Mouse (Mus musculus) gonadal fat pad, adult 2 months (tissue): ENCODE measurements around the gene Mrtfb. TPM values are rescaled to one million over a fixed set of nuclear protein-coding genes. Genes with fewer than 3 reads are reported as not detected.
A peak's percentile ranks its signal among the peaks of the same experiment; 100 is the strongest.

Experiments
- DNase-seq: peaks from one replicate; pipeline ENCODE4 v3.0.0-alpha.2; 2012; ENCODE audit warnings: low read depth
- polyA plus RNA-seq: library from polyadenylated mRNA; depleted of rRNA; stranded (reverse); fragments of >200 nt; gene quantifications from 2 replicates; pipeline ENCODE4 v1.2.3, GENCODE M21; 2012

The Mrtfb gene
- polyA plus RNA-seq, 1 experiment: 8.1 TPM

DNA sequence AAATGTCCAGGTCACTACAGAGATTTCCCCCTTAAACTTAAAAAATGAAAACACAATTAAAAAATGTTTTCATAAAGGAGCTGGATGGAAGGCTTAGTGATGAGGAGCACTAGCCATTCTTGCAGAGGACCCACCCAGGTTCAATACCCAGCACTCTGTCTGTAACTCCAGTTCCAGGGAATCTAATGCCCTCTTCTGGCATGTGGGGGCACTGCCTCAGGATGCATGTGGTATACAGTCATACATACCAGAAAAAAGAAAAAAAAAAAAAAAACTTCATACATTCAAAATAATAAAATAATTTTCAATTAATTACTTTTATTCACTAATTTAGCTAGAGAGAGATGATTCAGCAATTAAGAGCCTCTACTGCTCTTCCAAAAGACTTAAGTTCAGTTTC, 95.0 kb downstream of the Mrtfb start:
- DNase-seq: no peak

DNA sequence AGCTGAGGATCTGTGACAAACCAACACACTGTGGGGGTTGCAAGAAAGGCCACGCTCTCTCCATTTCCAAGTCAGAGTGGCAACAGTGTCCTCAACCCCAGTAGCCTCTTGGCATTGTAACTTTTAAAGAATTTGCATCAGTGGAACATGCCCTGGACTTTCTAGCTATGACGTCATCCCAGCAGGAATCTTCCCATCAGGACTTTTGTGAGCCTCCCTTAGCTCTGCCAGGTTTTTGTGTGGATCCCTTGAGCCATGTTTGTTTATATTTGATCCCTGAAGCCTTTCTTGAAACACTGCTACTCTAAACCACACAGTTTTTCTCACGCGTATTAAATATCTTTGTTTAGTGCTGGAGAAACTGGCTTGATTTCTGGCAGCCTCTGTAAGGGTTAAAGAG, 97.6 kb downstream of the Mrtfb start:
- no peak for DNase-seq

DNA sequence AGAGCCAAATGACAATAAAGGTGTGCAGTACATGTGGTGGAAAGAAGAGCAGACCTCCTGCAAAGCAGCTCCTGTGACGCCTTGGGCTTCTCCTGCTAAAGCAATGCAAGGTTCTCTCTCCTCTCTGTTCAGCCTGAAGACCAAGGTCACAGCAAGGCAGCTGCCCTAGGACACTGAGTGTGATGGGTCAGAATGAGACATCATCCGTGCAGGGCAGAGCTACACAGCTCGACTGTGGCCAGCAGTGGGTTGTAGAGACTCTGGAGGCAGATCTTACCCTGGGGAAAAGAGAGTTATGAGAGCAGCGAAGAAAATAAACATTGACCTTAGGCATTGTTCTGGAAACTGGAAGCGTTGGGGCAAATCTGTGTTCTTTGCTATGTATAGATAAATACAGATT, 98.2 kb downstream of the Mrtfb start:
- no peak for DNase-seq

GRCm38 (mm10) chr16:13357806-13358679, 101.8 kb downstream of the Mrtfb start:
- DNase-seq: no peak

- DNase-seq: no peak
Measured at GRCm38 (mm10) chr16:13358741-13359140, 102.5 kb downstream of the Mrtfb start.

GRCm38 (mm10) chr16:13359405-13359858, 103.2 kb downstream of the Mrtfb start:
- no peak for DNase-seq

DNA sequence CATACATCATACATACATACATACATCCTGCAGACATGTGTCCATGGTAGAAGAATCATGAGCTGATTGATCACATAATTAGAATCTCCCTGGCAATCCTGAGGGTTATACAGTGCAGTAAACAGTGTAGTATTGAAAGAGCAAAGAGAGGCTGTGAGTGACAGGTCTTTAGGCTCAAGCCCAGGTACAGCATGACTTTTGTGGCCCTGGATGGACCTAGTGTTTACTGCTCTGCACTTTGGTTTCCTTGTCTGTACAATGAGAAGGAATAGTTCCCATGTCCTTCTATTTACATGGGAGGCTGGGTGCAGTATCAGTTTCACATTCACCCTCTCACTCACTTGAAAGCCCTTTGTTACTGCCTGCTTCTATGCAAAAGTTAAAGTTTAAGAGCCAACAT, 103.9 kb downstream of the Mrtfb start:
- DNase-seq: no peak

DNA sequence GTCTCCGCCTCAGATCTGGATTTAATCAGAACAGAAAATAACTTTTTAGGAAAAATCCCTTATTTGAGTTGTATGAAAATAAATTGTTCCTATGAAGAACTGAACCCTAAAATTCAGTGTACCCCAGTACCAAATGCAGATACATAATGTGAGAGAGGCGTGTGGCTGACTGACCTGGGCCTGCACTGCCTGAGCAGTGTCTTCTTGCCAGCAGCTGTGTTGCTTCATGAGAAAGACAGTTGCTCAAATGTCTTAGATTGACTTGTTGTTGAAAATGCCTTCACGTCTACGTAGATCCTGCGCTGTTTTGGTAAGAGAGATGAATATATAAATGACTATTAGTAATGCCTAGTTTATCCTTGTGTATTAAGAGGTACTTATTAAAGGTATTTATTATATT, 104.6 kb downstream of the Mrtfb start:
- DNase-seq: no peak

DNA sequence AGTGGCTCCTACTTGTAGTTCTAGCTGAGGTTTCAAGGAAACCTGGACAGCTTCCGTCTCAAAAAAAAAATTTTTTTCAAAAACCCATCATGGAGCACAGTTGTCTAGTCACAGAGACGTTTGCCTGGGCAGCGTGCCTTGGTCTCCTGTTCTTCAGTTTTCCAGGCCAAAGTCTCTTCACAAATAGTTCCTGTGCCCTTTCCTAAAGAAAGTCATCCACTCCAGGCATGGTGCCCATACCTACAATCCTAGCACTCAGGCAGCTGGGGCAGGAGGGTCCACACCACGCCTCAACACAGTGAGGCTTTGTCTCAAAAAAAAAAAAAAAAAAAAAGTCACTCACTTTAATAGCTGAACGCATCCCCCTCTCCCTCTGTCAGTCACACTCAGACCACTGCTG, 106.9 kb downstream of the Mrtfb start:
- DNase-seq: no peak

- no peak for DNase-seq
Measured at GRCm38 (mm10) chr16:13364145-13364544, 107.9 kb downstream of the Mrtfb start.

DNA sequence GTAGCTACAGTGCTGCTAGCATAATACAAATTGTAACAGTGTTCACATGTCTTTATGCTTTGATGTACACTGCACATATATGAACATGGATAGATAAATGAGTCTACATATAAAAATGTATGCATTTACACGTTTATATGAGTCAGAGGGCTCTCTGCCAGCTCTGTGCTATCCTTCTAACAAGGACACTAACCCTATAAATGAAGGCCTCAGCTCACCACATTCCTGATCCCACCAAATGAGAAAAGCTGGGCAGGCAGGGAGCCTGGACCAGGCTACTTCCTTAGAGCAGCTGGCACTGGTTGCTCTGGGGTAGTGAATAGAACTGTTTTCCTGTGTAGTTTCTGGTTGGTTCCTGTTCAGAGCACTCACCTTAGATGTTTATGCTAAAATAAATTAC, 110.0 kb downstream of the Mrtfb start:
- DNase-seq: no peak

DNA sequence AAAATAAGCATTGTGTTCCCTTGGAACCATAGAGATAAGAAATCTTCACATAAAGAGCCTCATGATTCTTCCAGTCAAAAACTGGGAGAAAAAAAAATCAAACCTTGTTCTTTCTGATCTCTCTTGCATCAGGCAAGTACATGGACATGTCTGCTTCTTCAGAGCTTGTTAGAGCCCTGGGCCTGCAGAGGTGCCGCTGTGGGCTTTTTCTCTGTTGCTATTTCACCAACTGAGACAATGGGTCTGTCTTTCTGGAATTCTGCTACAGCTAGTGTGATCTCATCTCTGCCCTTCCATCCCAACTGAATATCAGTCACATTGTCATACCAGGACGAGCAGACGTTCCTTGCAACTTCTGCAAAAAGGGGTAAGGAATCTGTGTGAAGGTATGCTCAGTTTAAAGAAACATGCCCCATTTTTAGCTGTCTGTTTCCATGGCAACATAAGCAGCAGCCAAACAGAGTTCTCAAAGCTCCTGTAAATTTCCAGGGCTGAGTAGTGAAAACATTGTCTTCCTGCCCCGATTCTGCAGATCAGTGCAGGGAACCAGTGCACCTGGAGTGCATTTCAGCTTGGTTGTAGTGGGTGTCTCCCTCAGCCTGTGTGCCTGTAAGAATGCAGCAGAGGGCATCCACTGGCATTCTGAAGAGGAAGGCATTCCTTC, 110.7 kb downstream of the Mrtfb start:
- DNase-seq: no peak

DNA sequence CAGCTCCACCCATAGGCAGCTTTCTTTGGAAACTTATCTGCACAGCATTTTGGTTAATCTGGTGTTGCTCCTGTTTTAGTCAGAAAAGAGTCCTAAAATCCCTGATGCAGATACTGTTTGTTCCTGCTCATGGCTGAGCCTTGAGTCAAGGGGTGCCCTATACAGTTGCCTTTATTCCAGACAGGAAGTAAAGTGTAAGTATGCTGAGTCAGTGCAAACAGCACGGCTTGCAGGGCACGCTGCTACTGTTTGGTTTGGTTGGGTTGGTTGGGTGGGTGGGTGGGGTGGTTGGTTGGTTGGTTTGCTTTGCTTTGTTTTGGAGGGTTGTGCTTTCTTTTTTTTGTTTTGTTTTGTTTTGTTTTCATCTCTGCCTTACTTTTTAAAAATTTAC, 111.2 kb downstream of the Mrtfb start:
- no peak for DNase-seq

DNA sequence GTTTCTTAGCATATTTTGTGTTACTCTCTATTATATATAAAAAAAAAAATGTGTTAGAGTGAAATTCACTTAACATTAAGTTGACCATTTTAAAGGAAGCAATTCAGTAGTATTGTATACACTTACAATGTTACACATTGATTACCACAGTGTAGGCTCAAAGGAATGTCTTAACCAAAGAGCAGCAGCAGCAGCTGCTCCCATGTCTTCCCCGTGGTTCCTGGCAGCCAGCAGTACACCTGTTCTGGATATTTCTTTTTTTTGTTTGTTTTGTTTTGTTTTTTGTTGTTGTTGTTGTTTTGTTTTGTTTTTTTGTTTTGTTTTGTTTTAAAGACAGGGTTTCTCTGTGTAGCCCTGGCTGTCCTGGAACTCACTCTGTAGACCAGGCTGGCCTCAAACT, 112.4 kb downstream of the Mrtfb start:
- DNase-seq: no peak

DNA sequence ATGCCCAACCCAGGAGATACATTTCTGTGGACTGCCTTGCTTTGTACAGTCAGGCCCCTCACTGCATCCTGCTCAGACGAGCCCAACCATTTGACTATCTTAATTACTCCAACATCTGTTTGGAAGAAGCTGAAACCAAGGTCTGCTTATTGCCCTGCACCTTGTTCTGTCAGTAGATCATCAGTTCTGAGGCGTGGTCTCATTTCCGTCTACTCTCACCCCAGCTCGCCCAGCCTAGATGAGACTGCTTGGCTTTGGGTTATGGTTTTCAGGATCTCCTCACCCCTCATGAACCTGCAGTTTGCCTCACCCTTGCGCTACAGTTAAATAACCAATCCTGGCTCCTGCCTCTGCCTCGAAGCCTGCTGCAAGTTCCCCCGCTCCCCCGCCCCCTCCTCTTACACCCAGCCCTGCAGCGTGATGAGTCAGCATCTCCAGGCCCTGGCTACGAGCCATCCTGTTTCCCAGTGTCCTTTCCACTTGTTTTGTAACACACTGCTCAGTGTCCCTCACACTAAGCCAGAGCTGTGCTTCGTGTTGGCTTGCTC, 115.5 kb downstream of the Mrtfb start:
- peak; percentile 78 for DNase-seq

- DNase-seq: no peak
Measured at GRCm38 (mm10) chr16:13372899-13373533, 116.7 kb downstream of the Mrtfb start.

GRCm38 (mm10) chr16:13376947-13377486, 120.7 kb downstream of the Mrtfb start:
- DNase-seq: no peak

GRCm38 (mm10) chr16:13378157-13378556, 121.9 kb downstream of the Mrtfb start:
- no peak for DNase-seq

- no peak for DNase-seq
Measured at GRCm38 (mm10) chr16:13379865-13380264, 123.6 kb downstream of the Mrtfb start.

- DNase-seq: no peak
Measured at GRCm38 (mm10) chr16:13381771-13382170, 125.5 kb downstream of the Mrtfb start.

- DNase-seq: no peak
Measured at GRCm38 (mm10) chr16:13387306-13387705, 131.0 kb downstream of the Mrtfb start.

DNA sequence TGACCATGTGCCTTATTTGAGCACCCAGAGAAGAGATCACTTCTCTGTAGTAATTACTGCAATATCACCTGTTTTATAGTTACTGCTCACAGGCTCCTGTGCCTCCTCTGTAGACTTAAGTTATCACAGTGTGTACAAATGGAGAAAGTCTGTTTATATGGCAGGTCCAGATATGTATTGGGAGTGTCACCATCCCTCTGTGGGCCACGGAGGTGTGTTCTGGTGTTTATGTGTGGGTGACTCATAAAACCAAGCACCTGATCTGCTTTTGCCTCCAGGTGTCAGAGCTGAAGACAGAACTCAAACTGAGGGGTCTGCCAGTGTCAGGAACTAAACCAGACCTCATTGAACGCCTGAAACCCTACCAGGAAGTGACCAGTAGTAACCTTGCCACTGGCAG, 144.1 kb downstream of the Mrtfb start:
- DNase-seq: no peak
